Mouse (Mus musculus): ENCODE results near the gene H2-DMb1. TPM values are rescaled to one million over a fixed set of nuclear protein-coding genes. Genes with fewer than 3 reads are reported as not detected.

The H2-DMb1 gene
- total RNA-seq, 2 experiments from 2014 or later: 105 to 132 TPM

DNA sequence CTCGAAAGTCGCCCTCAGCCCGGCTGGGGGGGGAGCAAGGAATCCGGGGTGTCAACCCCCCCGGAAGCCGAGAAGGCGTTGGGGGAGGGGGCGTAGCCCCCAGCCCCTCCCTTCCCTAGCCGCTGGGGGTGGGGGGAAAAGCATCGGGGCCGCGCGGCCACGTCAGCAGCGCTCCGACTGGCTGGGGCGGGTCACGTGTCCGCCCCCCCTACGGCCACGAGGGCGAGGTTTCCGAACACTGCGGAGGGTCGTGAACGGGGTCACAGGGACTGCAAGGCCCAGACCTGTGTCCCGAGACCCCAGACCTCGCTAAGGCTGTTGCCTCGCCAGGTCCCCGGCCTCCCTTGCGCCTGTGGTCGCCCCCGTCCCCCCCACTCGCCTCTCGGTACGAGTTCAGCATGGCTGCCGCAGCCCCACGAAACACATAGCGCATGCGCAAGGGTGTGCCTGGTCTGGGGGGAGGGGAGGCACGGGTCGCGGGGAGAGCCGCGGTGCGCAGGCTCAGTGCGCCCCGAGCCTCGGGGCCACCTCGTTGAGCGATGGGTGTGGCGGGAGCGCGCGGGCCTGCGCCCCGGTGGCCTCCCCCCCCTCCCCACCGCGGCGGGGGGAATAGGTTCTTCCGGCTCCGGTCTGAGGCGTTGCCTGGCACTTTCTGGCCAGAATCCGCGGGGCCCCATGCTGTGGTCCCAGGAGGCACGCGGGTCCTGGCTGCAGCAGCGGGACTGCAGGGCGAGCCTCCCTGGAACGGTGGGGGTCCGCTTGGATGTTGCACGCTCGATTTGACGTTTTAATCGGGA lies 30.5 kb upstream of the H2-DMb1 start, which contains the start of gene Brd2:
Gene Brd2, minus strand, starts transcription at position 447 of the 797 bp plus-strand sequence.
- peak; percentile 31 for ATAC-seq (ENCODE audit: poor library complexity, severe bottlenecking)

DNA sequence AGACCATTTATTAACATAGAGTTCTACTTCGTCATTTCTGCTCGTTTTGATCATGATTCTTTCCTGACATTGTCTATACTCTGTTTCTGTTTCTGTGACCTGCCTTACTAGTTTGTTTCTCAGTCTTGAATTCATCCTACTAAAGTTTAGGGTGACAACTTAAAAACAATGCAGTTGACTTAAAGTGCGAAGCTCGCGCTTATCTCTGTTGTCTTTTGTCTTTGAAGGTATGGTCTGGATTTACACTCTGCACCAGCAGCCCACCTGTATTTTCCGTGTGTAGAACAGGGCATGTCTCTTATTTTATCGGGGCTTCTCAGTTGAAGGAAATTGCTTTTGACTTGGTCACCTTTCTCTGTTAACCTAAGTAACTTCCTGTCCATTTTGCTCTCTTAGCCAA lies 29.8 kb upstream of the H2-DMb1 start:
- no peak for ATAC-seq (ENCODE audit: poor library complexity, severe bottlenecking)

DNA sequence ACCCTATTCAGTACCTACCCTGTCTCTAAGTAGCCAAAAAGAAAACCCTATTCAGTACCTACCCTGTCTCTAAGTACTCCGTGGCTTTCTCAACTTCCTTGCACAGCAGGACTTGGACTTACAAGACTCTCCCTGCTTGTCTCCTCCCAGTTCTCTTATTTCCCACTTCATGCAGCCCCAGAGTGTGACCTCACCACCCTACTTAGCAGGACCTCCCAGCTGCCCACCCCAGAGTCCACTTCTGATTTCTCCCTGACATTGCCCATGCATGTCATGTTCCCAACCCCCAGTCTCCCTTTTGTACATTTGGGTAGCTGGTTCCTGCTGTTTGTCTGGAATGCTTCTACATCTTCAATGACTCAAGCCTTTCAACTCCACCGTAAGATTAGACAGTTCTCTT lies 29.4 kb upstream of the H2-DMb1 start:
- no peak for ATAC-seq (ENCODE audit: poor library complexity, severe bottlenecking)

DNA sequence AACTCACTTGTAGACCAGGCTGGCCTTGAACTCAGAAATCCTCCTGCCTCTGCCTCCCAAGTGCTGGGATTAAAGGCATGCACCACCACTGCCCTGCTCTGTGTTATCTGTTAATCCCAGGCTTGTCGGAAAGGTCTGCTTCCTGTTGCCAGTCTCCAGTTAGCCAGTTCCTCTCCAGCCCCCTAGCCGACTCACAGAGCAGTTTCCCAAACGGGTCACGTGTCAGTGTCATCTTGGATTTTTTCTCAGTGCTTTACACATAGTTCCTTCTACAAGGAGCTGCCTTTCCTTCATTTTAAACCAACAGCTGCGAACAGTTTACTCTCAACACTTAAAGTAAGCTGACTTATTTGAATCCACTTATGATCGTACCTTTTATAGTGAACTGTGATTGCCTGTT lies 28.2 kb upstream of the H2-DMb1 start:
- ATAC-seq (ENCODE audit: poor library complexity, severe bottlenecking): no peak

DNA sequence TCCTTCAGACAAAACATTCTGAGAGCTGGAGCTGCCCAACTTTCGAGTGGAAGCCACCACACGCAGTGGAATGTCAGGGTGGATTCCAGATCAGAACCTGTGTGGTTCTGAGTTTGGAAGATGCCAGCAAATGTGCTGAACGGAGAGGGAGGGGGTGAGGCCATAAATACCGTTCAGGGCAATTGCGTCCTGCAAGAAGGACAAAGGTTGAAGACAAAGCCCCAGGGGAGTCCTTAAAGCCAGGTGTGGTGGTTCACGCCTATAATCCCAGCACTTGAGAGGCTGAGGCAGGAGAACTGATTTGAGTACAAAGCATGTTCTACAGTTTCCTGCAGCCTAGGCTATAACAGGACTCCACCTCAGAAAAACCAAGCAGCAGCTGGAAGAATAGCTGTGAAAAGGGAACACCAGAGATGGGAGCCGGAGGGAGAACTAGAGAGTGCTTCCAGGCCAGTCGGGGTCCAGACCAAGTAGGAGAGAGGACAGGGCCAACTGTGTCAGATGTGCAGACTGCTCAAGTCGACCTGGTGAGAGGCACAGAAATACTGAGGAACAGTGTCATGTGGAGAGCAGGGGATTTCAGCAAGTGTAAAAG lies 25.9 kb upstream of the H2-DMb1 start:
- ATAC-seq (ENCODE audit: poor library complexity, severe bottlenecking): no peak

DNA sequence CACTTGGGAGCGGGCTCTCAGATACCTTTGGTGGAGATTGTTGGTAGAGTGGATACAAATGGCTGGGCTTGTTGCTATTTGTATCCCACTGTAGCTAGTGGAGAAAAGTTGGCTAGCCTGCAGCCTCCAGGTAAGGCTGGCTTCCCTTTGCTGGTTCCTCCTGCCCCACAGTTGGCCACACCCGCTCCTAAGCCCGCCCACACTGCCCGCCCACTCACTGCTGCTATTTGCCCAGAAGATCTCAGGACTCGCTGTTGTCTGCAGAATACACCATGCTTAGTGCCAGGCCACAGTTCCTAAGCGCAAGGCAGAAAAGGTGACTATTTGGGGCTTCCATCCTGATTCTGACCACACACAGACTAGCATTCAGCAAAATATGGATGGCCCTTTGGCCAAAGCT lies 25.4 kb upstream of the H2-DMb1 start:
- peak; percentile 78 for ATAC-seq (ENCODE audit: poor library complexity, severe bottlenecking)

DNA sequence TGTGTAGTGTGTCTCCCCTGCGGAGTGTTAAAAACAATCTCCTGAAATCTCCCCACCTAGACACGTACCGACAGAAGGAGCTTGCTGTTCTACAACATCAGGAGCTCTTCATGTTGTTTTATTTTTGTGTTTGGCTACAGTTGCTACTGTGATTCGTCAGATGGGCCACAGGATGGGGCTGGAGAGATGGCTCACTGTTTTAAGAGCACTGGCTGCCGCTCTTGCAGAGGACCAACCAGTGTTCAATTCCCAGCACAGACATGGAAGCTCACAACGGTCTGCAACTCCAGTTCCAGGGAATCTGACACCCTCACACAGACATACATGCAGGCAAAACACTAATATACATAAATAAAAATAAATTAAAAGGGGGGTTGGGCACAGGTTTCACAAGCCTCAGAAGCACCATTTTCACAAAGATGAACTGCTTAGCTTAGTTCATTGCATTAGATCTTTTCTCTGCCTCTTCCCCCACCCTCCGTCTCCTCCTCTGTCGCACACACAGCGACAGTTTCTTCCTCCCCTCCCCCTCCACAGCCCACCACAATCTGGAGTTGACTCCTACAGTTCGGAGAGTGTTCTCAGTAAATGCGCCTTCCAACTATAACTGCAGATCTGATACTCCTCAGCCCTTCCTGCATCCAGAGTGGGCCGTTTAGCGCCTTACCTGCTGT lies 24.5 kb upstream of the H2-DMb1 start:
- no peak for ATAC-seq (ENCODE audit: poor library complexity, severe bottlenecking)

DNA sequence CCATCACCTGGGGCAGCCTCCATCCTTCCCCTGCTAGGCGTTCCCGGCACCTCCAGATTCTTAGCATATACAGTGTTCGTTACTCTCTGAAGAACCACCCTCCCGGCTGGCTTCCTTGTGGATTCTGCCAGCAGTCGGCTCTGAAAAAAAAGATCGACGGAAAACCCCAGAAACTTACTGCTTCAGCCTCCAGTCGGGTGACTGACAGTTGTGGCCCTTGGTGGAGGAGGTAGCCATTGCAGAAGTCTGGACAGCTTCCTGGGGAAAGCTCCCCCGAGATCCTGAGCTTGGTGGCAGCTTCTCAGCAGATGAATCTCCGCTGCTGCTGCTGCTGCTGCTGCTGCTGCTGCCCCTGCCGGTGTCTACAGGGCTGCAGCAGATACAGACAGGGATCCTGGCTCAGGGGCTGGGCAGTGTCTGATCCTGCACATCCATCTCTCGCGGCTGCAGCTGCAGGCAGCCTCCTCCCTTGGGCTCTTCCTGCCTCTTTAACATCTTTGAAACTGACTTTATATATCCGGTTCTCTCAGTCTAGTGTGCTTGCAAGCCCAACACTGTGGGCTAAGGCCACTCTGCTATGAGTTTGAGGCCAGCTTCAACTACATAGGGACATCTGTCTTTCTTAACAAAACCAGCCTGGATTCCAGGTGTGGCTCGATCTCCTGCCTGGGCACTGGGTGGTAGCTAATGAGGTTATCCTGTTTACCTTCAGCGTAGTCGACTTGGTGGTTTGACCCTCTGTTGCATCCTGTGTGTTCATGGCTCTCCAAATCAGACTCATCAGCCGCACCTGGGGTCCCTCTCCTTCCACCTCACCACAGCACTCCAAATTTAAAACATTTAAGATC lies 23.7 kb upstream of the H2-DMb1 start:
- no peak for ATAC-seq (ENCODE audit: poor library complexity, severe bottlenecking)

DNA sequence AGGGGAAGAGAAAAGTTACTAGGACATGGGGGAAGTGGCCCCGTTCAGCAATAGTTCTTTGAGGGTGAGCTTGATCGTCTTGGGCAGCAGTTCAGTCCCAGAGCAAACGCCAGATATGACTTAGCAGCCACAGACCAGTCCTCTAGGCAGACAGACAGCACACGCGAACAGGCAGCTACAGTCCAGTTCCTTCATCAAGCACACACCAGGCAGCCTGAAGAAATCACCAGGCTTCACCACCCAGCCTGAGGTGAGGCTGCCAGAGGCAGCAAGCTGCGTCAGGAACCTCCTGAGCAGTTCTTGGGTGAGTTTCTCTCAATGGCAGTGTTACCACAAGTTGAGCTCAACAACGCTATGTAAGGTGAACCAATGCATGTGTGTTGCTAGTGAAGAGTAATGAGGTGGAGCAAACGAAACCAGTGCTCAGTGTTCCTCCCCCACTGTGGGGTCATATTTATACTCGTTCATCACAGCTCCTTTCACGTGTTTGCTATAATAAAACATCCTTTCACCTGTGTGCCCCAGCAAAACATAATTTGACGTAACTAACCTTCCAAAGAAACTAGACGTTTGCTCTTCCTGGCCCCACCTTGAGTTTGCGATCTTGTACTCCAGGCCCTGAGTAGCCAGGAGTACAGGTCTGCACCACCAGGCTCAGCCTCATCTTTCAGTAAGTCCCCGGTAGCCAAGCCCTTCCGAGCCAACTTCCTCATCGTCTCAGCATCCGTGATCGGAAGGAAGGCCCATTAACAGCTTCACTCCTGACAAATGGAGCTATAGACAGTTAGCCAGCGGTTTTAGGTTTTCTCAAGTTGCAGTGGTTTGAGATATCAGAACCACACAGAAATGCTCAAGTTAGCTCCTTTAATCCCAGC lies 22.6 kb upstream of the H2-DMb1 start:
- ATAC-seq (ENCODE audit: poor library complexity, severe bottlenecking): no peak

DNA sequence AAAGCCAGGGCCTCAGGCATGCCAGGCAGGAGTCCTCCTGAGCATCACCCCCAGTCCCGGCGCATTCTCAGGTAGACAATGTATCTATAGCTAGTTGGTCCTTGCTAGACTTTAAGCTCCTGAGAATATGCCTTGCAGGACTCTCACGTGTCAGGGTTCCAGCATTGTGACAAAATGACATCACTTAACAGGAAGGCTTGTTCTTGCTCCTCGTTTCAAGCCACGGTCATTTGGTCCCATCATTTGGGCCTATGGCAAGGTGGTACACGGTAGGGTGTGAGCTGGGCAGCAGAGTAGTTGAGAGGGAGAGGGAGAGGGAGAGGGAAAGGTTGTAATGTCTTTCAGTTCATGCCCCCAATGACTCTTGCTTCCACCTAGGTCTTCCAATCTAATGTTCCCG lies 21.0 kb upstream of the H2-DMb1 start:
- ATAC-seq (ENCODE audit: poor library complexity, severe bottlenecking): no peak

DNA sequence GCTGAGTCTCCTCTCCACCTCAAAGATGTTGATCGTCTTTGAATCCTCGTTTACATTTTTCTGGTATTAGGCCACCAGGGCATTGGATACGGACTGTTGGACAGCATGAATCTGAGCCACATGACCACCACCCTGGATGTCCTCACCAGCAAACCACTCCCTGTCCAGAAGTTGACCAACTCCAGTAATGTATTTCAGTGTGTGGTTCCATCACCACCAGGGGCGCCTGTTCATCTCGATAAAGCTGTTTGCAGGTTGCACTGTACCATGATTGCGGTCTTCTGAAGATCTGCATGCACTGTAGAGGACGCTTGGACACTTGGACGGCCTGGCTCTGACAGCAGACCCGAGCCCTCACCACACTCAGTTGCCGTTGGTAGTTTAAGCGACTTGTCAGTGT lies 19.6 kb upstream of the H2-DMb1 start:
- no peak for ATAC-seq (ENCODE audit: poor library complexity, severe bottlenecking)

DNA sequence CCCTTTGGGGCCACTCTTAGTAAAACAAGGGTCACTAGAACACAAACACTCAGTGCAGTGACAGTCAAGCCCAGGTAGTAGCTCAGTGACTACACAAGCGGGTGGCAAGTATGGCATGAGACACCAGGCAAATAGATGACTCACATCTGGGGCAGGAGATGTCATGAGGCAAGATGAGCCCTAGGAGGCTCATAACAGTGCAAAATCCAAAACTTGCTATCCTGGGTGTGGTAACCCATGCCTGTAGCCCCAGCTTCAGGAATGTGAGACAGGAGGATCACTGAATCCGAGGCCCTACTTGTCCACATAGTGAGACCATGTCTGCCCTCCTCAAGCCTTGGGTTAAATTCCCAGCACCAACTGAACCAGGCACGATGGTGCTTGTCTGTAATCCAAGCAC lies 18.4 kb upstream of the H2-DMb1 start:
- ATAC-seq (ENCODE audit: poor library complexity, severe bottlenecking): no peak

DNA sequence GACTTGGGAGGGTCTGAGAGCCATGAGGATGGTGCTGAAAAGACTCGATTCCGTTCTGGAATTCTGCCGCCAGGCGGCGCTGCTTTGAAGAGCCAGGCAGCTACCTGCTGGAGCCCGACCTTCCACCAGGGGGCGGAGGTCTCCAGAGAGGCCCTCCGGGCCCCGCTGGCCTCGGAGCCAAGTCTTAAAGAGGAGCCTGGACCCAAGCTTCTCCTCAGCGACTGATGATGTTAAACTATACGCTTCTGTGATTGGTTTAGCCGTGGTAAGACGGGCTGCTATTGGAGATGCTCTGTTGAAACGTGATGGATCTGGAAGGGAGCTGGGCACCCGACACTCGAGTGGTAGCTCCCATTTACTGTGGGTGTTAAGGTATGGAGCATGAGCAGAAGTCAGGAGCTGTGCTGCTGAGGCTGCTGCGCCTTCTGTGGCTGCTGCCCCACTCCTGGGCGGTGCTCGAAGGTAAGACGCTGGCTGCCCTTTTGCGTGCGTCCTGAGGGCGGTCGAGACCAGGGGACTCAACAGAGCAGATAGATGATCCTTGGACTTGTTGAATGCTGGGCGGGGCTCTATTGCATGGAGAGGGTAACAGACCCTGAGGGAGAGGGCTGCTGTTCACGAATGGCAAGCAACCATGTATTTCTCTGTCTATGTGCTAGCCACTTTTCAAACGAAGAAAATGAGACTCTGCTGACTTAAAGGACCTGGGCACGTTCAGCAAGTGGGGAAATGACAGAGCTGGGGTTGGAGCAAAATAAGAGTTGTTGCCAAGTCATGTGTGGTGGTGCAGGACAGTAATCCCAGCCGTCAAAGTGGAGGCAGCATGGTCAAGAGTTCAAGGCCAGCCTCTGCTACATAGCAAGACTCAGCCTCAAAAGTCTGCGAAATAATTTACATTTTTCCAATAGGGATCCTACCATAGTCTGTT lies 17.3 kb upstream of the H2-DMb1 start:
- ATAC-seq (ENCODE audit: poor library complexity, severe bottlenecking): peak; percentile 99

DNA sequence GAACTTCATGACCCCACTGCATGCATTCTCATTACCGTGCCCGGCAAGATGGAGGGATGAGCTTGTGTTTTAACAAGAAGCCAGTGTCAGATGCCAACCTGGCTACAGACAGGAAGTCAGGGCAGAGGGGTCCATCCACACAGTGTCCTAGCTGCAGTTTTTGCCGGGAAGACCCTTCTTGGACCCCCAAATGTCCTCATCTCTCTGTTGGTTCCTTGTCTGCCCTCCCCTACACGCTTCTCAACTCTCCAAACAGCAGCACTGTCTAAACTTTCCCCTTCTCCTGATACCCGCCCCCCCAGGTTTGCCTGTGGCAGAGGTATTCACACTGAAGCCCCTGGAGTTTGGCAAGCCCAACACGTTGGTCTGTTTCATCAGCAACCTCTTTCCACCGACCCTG lies 15.3 kb upstream of the H2-DMb1 start:
- no peak for ATAC-seq (ENCODE audit: poor library complexity, severe bottlenecking)

DNA sequence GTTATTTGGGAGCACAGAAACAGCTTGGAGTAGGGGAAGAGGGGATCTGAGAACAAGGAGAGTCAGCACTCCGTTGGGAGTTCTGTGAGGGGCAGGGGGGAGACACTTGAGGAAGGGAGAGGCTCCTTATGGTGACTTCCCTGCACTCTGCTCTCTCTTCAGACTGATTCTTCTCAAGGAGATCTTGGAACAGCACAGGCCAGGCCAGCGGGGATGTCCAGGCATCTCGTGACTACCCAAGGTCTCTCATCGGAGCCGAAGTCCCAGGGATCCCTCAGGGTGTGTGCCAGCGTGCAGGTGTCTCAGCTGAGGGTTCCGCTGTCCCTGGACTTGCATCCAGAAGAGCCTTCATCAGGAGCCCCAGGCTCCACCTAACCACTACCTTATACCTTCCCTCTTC lies 14.2 kb upstream of the H2-DMb1 start:
- no peak for ATAC-seq (ENCODE audit: poor library complexity, severe bottlenecking)

DNA sequence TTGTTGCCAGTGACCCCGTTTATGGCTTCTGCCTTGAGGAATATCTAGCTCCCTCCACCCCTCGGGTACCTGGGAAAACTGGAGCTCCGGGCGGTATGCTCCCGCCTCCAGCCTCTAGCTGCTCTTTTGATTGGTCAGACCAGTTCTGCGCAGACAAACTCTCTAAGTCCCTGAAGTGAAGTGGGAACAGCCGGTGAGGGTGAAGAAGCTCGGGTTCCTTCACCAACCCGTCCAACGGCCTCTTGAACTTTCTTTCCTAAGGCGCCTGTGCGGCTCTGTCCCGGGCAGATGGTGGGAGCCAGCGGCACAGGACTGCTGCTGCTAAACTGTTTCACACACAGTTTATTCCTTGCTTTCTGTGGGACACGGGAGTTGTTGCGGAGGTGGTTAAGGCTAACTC lies 13.5 kb upstream of the H2-DMb1 start:
- no peak for ATAC-seq (ENCODE audit: poor library complexity, severe bottlenecking)

DNA sequence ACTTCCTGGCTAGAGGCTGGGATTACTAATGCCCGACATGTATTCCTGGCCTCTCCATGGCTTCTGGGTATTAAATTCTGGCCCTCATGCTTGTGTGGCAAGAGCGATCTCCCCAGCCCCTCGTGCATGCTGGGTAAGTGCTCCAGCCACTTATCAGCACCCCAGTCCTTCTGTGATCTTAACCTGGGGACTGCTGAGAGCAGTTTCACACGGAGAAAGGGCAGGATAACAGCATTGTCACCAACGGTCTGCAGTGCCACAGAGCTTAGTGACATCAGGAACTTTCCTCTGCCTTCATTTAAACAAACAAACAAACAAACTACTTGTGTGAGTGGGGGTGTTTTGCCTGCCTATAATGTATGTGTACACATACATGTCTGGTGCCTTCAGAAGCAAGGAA lies 12.6 kb upstream of the H2-DMb1 start:
- ATAC-seq (ENCODE audit: poor library complexity, severe bottlenecking): no peak

DNA sequence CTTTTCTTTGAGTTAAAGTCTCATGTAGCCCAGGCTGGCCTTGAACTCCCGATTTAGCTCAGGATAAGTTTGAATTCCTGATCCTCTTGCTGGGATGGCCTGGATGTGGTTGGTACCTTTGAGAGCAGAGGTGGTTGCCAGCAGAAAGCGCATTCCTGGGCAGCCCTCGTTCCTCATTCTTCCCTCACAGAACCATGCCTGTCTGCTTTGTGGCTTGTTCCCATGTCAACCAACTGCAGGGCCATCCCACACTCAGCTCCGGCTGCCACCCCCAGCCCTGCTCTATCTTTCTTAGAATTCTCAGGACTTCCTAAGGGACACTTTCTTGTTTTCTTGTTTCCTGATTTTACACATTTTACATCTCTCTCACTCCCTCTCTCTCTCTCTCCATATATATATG lies 11.4 kb upstream of the H2-DMb1 start:
- no peak for ATAC-seq (ENCODE audit: poor library complexity, severe bottlenecking)

DNA sequence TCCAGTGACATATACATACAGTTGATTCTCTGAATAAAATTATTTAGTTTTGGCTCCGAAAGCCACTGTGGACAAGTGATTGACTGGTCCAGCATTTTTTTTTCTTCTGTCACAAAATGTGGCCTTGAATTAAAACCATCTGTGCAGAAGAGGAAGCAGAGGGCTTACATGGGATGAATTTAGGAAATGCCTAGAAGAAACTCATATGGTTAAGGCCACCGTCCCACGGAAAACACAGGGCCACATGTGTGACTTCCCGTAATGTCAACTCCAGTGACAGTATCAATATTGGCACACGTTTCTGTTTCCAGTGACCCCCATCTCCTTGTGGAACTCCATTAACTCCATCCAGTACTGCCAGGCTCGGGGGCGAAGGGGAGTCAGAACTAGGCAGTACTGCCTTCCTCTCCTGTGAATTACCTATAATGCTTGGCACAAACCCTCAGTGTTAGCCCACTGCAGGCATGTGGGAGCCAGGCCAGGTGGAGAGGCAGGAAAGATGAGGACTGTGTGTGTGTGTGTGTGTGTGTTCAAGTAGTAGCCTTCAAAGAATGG lies 10.3 kb upstream of the H2-DMb1 start:
- peak; percentile 38 for ATAC-seq (ENCODE audit: poor library complexity, severe bottlenecking)

Measured in megakaryocyte, adult 5-6 weeks (primary cell).